Mouse (Mus musculus) liver, embryonic 16.5 days (tissue): Measurements from ENCODE around the gene 7530416G11Rik. TPM values are rescaled to one million over a fixed set of nuclear protein-coding genes. Genes with fewer than 3 reads are reported as not detected.

ENCODE experiments used
- ATAC-seq: fragments of 200-750 bp; cut with Nextera tagmentation; 2 replicates; pipeline ENCODE4 v1.8.0; 2017; ENCODE audit warnings: low read depth, mild to moderate bottlenecking, moderate number of reproducible peaks, moderate library complexity
- H3K27ac ChIP-seq: fragments of 300-500 bp; sonication (generic); 2 replicates; pipeline ENCODE4 v1.5.1; 2014; ENCODE audit warnings: mild to moderate bottlenecking, low read length
- H3K27me3 ChIP-seq: fragments of 300-500 bp; sonication (generic); 2 replicates; pipeline ENCODE4 v1.6.1; 2014; ENCODE audit warnings: low read depth, low read length, mixed read lengths; ENCODE audit not compliant: control insufficient read depth, insufficient read depth
- H3K36me3 ChIP-seq: fragments of 300-500 bp; sonication (generic); 2 replicates; pipeline ENCODE4 v1.6.1; 2014; ENCODE audit warnings: mild to moderate bottlenecking; ENCODE audit not compliant: control insufficient read depth, insufficient read depth
- H3K4me1 ChIP-seq: fragments of 300-500 bp; sonication (generic); 2 replicates; pipeline ENCODE4 v1.6.1; 2014; ENCODE audit warnings: low read depth, low read length, mixed read lengths; ENCODE audit not compliant: control insufficient read depth
- H3K4me2 ChIP-seq: fragments of 300-500 bp; sonication (generic); 2 replicates; pipeline ENCODE4 v1.6.1; 2014; ENCODE audit warnings: low read depth, low read length, mixed read lengths
- H3K4me3 ChIP-seq: fragments of 300-500 bp; sonication (generic); 2 replicates; pipeline ENCODE4 v1.5.1; 2014; ENCODE audit warnings: low read depth, mild to moderate bottlenecking, low read length
- H3K9ac ChIP-seq: fragments of 300-500 bp; sonication (generic); 2 replicates; pipeline ENCODE4 v1.6.1; 2014; ENCODE audit warnings: low read depth, low read length
- H3K9me3 ChIP-seq: fragments of 300-500 bp; sonication (generic); replicated peaks from 2 replicates; pipeline ENCODE4 v1.6.1; 2016; ENCODE audit warnings: low read length; ENCODE audit not compliant: control insufficient read depth
- WGBS: fragments of 180-500 bp; shearing (Covaris S2); extraction: QIAGEN DNeasy Blood & Tissue Kit; methylation state at CpG from one replicate; pipeline ENCODE4 v1.1.7; 2014; ENCODE audit not compliant: insufficient replicate concordance; 5-methylcytosine and 5-hydroxymethylcytosine counted together
- polyA plus RNA-seq: library from polyadenylated mRNA; unstranded; fragments of >200 nt; fragmentation: Nextera tagmentation; extraction: Ambion mirVana; gene quantifications from 2 replicates; pipeline ENCODE4 v1.2.1, GENCODE M21; 2015

The 7530416G11Rik gene
- polyA plus RNA-seq, 1 experiment from 2014 or later: not detected

DNA sequence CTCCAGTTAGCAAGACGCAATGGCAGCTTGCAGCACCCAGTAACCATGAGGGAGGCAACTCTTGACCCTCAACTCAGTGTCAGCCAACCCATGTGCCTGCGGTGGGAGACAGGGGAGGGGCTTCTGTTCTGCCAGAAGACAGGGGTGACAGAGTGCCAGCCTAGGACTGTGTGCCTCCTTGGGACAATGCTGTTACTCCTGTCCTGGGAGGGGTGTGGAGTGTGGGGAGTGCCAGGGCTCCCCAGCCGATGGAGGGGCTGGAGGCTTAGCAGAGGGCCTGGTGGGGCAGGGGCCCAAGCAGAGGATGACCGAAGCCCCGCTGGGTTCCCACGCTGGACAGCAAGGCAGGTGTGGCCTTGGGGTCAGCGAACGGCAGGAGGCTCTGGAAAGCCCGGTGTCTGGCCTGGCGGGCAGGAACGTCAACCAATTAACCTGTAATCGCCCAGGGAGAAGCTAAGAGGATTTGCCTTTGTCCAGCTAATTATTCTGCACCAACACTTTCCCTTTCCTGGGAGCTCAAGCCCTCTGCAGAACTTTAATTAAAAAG, 21.4 kb upstream of the 7530416G11Rik start:
- H3K27ac ChIP-seq: no peak overlapping the region
- H3K36me3 ChIP-seq: no peaks in the 10 kb centered on the region
- no peaks in the 10 kb centered on the region for H3K9me3 ChIP-seq
- H3K4me2 ChIP-seq: no peak overlapping the region
- H3K4me1 ChIP-seq: no peaks in the 10 kb centered on the region
- 42% methylated on average over 12 of the region's 12 CpGs for WGBS
- H3K9ac ChIP-seq: no peak overlapping the region
- H3K27me3 ChIP-seq: no peaks in the 10 kb centered on the region; the same call in 1 of the 2 replicates
- no peak for ATAC-seq
- no peak overlapping the region for H3K4me3 ChIP-seq

DNA sequence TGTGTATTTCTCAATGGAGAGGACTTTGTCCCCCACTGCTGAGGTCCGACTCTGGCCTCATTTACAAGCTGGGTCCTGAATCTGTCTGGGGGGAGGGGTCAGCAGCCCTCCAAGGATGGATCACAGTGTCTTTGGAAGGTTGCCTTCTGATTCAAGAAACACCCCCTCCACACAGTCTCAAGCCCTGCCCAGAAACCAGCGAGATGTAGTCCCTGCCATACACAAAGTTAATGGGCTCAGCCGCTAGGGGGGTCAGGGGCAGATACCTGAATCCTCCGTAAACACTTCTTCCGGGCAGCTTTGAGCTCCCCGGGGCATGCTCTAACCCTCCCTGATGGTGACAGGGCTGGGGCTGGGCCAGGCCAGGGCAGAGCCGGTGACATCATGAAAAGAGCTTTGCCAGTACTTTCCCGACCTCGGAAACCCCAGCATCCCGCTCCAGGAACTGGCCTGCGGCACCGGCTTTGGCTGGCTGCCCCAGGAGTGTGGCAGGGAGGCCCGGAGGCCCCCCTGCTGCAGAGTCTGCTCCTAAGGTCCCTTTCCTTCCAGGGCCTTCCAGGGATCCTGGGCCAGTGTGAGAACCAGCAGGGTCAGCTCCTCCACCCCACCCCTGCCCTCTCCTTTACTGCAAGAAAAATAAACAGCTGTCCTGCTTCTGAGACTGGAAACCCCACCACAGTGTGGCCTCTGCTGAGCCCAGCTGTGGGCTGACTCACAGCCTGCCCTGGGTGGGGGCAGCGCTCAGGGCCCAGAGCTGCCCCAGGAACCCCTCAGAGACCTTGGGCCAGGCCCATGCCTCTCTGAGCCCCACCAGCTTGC, 20.4 kb upstream of the 7530416G11Rik start:
- no peaks in the 10 kb centered on the region for H3K36me3 ChIP-seq
- H3K27me3 ChIP-seq: no peaks in the 10 kb centered on the region; the same call in 1 of the 2 replicates
- H3K9me3 ChIP-seq: no peaks in the 10 kb centered on the region
- no peaks in the 10 kb centered on the region for H3K4me1 ChIP-seq
- no peak overlapping the region for H3K27ac ChIP-seq
- ATAC-seq: no peak
- WGBS: 10% methylated on average over 14 of the region's 14 CpGs
- no peak overlapping the region for H3K9ac ChIP-seq
- H3K4me2 ChIP-seq: peak overlapping the region; percentile 11; the same call in 1 of the 2 replicates
- H3K4me3 ChIP-seq: no peak overlapping the region

DNA sequence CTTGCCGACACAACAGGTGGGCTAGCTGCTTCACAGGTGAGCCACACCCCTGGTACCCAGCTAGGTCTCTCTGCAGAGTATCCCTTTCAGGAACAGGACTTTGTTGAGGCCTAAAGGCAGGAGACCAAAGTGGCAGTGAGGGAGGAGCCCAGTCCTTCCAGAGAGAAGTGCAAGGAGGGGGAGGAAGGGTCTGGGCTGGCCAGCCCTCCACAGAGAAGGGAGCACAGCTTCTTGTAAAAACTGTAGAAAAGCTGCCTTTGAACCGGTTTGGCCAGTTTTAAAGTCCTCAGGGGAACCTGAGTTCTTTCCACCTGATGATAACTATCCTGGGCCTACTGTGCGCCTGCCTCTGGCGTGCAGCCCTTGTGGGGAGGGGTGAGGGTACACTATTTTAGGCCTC, 16.4 kb upstream of the 7530416G11Rik start:
- Histone ChIP-seq H3K27ac (no peak overlapping the region), H3K9ac (no peak overlapping the region), H3K9me3 (no peaks in the 10 kb centered on the region), H3K36me3 (no peaks in the 10 kb centered on the region), H3K4me3 (no peak overlapping the region), H3K27me3 (no peaks in the 10 kb centered on the region), H3K4me2 (no peak overlapping the region), H3K4me1 (no peaks in the 10 kb centered on the region)
- ATAC-seq: no peak
- WGBS: 54% methylated on average over 4 of the region's 4 CpGs

DNA sequence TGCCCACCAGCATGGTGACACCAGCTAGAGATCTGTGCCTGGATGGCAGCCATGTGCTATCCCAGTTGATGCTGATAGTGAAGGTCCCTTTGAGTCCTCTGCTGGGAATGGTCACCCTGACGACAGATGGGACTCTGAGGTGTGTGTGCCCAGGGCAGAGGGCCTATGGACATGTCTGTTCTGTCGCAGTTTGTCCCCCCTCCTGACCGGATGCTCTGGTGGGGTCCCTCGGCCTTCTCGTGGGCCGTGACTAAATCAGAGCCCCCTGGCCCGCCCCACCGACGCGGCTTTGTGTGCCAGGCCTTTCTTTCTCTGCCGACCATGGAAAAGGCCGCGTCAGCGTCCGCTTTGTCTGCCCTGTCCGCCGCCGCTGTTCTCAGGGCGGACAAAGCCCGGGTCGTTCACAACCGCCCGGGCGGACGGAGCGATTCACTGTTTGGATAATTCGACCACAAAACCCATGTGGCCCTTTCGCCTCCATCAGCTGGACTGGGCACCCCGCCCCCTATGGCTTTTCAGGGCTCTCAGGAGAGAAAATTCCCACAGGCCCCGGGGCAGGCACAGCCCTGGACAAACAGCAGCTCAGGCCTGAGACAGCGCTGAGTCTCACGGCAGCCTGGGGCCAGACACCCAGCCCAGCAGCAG, 4.5 kb upstream of the 7530416G11Rik start:
- Histone ChIP-seq H3K27ac (no peak overlapping the region), H3K27me3 (no peaks in the 10 kb centered on the region), H3K9me3 (no peaks in the 10 kb centered on the region), H3K4me3 (no peak overlapping the region), H3K36me3 (no peaks in the 10 kb centered on the region), H3K4me2 (no peak overlapping the region), H3K9ac (no peak overlapping the region), H3K4me1 (no peaks in the 10 kb centered on the region)
- no peak for ATAC-seq
- WGBS: 79% methylated on average over 32 of the region's 32 CpGs

DNA sequence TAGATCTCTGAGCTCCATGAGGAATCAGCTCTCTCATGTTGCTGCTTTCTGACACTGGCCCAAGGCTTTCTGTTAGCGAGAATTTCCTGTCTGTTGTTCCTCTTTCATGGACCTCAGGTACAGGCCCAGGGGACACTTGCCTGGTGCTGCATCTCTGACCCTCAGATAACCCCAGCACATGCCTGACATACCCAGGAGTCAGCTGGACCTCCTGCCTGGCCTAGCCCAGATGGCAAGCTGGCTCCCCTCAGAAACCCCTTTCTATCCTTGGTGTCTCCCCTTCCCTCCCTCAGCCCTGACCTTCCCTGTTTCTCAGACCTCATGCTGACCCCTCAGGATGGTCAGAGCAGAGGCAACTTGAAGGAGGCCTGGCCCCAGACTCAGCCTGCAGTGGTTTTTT, 3.7 kb upstream of the 7530416G11Rik start:
- H3K27ac ChIP-seq: no peak overlapping the region
- no peaks in the 10 kb centered on the region for H3K36me3 ChIP-seq
- no peaks in the 10 kb centered on the region for H3K27me3 ChIP-seq
- ATAC-seq: no peak
- no peak overlapping the region for H3K4me2 ChIP-seq
- H3K4me3 ChIP-seq: no peak overlapping the region
- no peaks in the 10 kb centered on the region for H3K4me1 ChIP-seq
- no peaks in the 10 kb centered on the region for H3K9me3 ChIP-seq
- H3K9ac ChIP-seq: no peak overlapping the region
- 9% methylated on average over 1 of the region's 1 CpGs for WGBS

DNA sequence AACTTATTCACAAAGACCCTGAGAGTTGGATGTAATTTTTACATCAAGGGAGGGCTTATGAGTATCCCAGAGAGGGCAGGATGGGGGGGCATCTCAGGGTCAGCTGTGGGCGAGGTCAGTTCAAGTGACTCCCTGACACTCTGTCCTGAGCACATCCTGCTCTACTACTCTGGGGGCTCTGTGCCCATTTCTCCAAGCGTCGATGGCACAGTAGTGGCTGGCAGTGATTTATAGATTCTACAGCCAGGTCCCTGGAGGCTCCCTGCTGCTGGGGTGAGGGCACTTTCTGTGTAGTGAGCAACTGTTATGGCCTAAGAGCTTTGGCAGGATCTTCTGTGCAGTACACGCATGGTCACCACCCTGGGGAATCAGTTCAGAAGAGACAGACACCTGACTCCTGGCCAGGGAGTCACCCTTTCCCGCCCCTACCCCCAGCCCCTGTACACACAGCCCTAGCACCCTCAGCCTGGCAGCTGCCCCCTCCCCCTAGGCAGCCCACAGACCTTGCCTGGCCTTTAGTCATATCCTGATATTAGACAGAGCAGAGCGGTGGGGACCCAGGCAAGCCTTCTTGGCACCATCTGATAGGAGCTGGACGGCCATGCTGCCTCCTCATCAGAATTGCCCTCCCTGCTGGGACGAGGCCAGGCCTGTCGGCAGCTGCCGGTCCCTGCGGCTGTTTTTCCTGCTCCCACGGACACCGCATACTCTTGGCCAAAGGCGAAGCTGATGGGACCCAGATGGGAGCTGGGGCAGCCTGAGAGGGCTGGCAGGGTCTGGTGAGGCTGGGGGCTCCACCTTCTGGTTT, 2.3 kb upstream of the 7530416G11Rik start:
- no peak overlapping the region for H3K27ac ChIP-seq
- 59% methylated on average over 14 of the region's 14 CpGs for whole genome bisulfite sequencing
- no peak for ATAC-seq

DNA sequence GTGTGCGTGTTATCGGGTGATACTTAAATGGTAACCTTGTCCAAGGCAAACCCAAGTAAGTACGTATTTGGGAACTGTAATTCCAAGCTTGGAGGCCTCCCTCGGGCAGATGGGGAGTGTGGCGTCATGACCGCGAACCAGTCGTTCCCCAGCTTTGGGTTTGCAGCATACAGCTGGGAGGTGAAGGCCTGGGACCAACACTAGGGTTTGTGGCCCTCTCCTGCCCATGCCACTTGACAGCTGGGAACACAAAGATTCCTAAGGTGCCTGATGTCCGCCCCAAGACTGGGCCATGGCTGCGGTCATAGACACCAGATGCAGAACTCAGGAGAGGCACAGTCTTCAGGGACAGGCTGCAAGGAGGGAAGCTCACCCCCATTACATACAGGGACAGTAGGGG, 2.8 kb downstream of the 7530416G11Rik start:
- WGBS: 69% methylated on average over 10 of the region's 10 CpGs

More for the DNA sequence above, 2.3 kb upstream of the 7530416G11Rik start:
- Histone ChIP-seq H3K4me1 (no peaks in the 10 kb centered on the region), H3K27me3 (no peaks in the 10 kb centered on the region), H3K9me3 (no peaks in the 10 kb centered on the region), H3K36me3 (no peaks in the 10 kb centered on the region), H3K4me2 (no peak overlapping the region), H3K9ac (no peak overlapping the region), H3K4me3 (no peak overlapping the region)

DNA sequence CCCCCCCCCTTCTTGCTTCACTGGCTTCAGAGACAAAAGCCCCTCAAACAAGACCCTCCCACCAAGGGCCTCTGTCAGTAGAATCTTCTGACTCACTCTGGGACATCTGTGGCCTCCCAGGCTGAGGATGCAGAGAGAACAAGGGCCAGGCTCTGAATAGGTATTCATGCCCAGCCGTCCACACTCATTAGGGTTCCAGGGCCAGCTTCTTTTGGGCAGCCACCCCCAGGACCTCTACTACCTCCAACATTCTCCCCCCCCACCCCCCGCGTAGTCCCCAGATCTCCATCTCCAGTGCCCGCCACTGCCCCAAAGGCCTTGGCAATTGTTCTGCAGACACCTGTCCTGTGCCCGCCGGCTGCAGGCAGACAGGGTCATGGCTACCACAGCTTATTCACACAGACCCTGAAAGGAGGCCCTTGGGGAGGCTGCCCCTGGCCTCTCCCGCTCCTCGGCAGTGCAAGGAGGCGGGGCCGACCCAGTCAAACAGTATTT, 5.0 kb downstream of the 7530416G11Rik start:
- Histone ChIP-seq H3K9ac (no peak overlapping the region), H3K27me3 (no peaks in the 10 kb centered on the region), H3K36me3 (no peaks in the 10 kb centered on the region), H3K4me2 (no peak overlapping the region), H3K4me3 (no peak overlapping the region), H3K4me1 (no peaks in the 10 kb centered on the region), H3K9me3 (no peaks in the 10 kb centered on the region), H3K27ac (no peak overlapping the region)
- WGBS: 58% methylated on average over 10 of the region's 10 CpGs
- ATAC-seq: no peak

More for the DNA sequence above, 2.8 kb downstream of the 7530416G11Rik start:
- no peaks in the 10 kb centered on the region for H3K9me3 ChIP-seq
- H3K36me3 ChIP-seq: no peaks in the 10 kb centered on the region
- no peak overlapping the region for H3K27ac ChIP-seq
- no peak overlapping the region for H3K9ac ChIP-seq
- H3K27me3 ChIP-seq: no peaks in the 10 kb centered on the region
- no peaks in the 10 kb centered on the region for H3K4me1 ChIP-seq
- H3K4me3 ChIP-seq: no peak overlapping the region
- H3K4me2 ChIP-seq: no peak overlapping the region
- ATAC-seq: no peak
